In the genomic region with DNA sequence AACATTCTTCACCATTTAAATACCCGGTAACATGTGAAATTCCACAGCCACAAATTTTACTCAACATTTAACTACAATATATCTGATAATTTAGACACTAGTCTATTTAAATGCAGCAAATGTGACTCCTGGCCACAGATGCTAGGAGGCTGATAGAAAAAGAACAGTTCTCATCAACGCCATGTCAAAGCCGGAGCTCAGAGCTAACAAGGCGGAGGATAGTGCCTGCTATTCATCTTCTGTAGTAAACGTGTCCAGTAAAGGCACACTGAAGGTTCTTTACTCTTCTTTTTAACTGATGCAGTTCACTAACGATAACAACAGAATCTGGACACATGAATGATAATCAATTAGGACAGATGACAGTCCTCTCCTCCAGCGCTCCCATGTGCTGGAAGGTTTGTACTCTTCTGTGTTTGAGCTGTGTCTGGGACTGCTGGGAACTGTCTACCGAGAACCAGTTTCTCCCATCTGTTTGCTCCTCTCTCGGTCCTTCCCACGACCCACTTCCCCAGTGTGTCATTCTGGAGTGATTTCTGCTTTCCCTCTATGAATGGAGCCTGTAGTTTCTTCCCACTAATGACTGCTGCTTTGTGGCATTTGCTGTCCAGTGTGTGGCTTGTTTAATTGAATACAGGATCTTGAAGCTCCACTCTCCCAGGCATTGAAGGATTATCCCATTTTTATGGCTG, we compare ENCODE assay signal across 17 mouse cellular contexts. TPM values are rescaled to one million over a fixed set of nuclear protein-coding genes. Genes with fewer than 3 reads are reported as not detected.
DNase-seq lines count a peak whose midpoint lies in the region; ATAC-seq lines count a peak whose summit lies in the region.
"Had no signal": no experiment of that assay in that cellular context is flagged by ENCODE, and none has a peak within 500 bp of the region (broad histone marks: within the 10 kb centered on the region; RNA-seq: fewer than 3 reads in every experiment).

No protein-coding gene starts in this region.

- WGBS in forebrain, embryonic 15.5 days, result 44% methylated on average over 10 of the region's 10 CpGs
- 45% methylated on average over 10 of the region's 10 CpGs for WGBS in forebrain, embryonic 13.5 days
- WGBS in midbrain, embryonic 13.5 days, result 66% methylated on average over 10 of the region's 10 CpGs
- WGBS in midbrain, embryonic 15.5 days, result 59% methylated on average over 10 of the region's 10 CpGs
- 51% methylated on average over 10 of the region's 10 CpGs for WGBS in hindbrain, embryonic 16.5 days
- WGBS in stomach, embryonic 15.5 days, result 32% methylated on average over 10 of the region's 10 CpGs

- H3K27me3 ChIP-seq in forebrain, embryonic 15.5 days, result no peaks in the 10 kb centered on the region
- no peaks in the 10 kb centered on the region for H3K27me3 ChIP-seq in forebrain, embryonic 13.5 days
- H3K27me3 ChIP-seq in midbrain, embryonic 13.5 days, result no peaks in the 10 kb centered on the region
- no peaks in the 10 kb centered on the region for H3K27me3 ChIP-seq in midbrain, embryonic 15.5 days (replicated peaks)
- no peaks in the 10 kb centered on the region for H3K27me3 ChIP-seq in hindbrain, embryonic 16.5 days (replicated peaks; ENCODE audit: control insufficient read depth, insufficient read depth, low read length)
- H3K27me3 ChIP-seq in stomach, embryonic 15.5 days (replicated peaks), result no peaks in the 10 kb centered on the region

- no peak for DNase-seq in thymus, postnatal 25 days
- DNase-seq in urinary bladder, postnatal 4 days (ENCODE audit: low spot score in 2 of 2), result no peak
- DNase-seq: adrenal gland, adult 2 months; cerebellum, adult 9-10 months; gastrocnemius, adult 2 months; heart, postnatal 10 days; kidney, adult 2 months; lung, postnatal 14 days; right cerebral cortex, postnatal 4 days had no signal

- peak overlapping the region; percentile 11; the same call in 1 of the 2 replicates for H3K27ac ChIP-seq in forebrain, embryonic 15.5 days (replicated peaks)
- H3K27ac ChIP-seq in forebrain, embryonic 13.5 days, result no peak overlapping the region; the same call in 1 of the 2 replicates
- H3K27ac ChIP-seq in midbrain, embryonic 13.5 days, result no peak overlapping the region; the same call in 1 of the 2 replicates
- H3K27ac ChIP-seq in midbrain, embryonic 15.5 days, result no peak overlapping the region
- H3K27ac ChIP-seq in hindbrain, embryonic 16.5 days (ENCODE audit: low read depth, low read length), result no peak overlapping the region
- 0 out of 2 replicates have a peak overlapping the region, but pooled peaks have one; percentile 3 for H3K27ac ChIP-seq in stomach, embryonic 15.5 days
- H3K27ac ChIP-seq: gastrocnemius, adult 2 months; liver, embryonic 14.5 days had no signal

- peaks cover 13% of the 10 kb centered on the region; the same call in 1 of the 2 replicates for H3K4me1 ChIP-seq in forebrain, embryonic 15.5 days
- peaks cover 14% of the 10 kb centered on the region for H3K4me1 ChIP-seq in forebrain, embryonic 13.5 days
- peaks cover 9% of the 10 kb centered on the region for H3K4me1 ChIP-seq in midbrain, embryonic 13.5 days (replicated peaks)
- H3K4me1 ChIP-seq in midbrain, embryonic 15.5 days, result no peaks in the 10 kb centered on the region
- H3K4me1 ChIP-seq in hindbrain, embryonic 16.5 days (ENCODE audit: control insufficient read depth, insufficient read depth, low read depth, low read length), result no peaks in the 10 kb centered on the region
- H3K4me1 ChIP-seq in stomach, embryonic 15.5 days, result peaks cover 4% of the 10 kb centered on the region; the same call in 1 of the 2 replicates

- H3K9ac ChIP-seq in forebrain, embryonic 15.5 days (replicated peaks), result no peak overlapping the region
- no peak overlapping the region for H3K9ac ChIP-seq in forebrain, embryonic 13.5 days
- H3K9ac ChIP-seq in midbrain, embryonic 13.5 days (replicated peaks), result no peak overlapping the region
- H3K9ac ChIP-seq in midbrain, embryonic 15.5 days, result no peak overlapping the region
- H3K9ac ChIP-seq in hindbrain, embryonic 16.5 days (ENCODE audit: low read depth, low read length), result no peak overlapping the region
- H3K9ac ChIP-seq in stomach, embryonic 15.5 days, result no peak overlapping the region
- H3K9ac ChIP-seq: liver, embryonic 14.5 days had no signal

- no peak overlapping the region for H3K4me3 ChIP-seq in forebrain, embryonic 15.5 days
- H3K4me3 ChIP-seq in forebrain, embryonic 13.5 days, result no peak overlapping the region
- H3K4me3 ChIP-seq in midbrain, embryonic 13.5 days (replicated peaks), result no peak overlapping the region
- H3K4me3 ChIP-seq in midbrain, embryonic 15.5 days, result no peak overlapping the region
- no peak overlapping the region for H3K4me3 ChIP-seq in hindbrain, embryonic 16.5 days (ENCODE audit: low read length)
- H3K4me3 ChIP-seq in stomach, embryonic 15.5 days (replicated peaks), result no peak overlapping the region
- H3K4me3 ChIP-seq: erythroblast, embryonic 14.5 days; gastrocnemius, adult 2 months had no signal

- H3K9me3 ChIP-seq in forebrain, embryonic 15.5 days, result no peaks in the 10 kb centered on the region
- no peaks in the 10 kb centered on the region for H3K9me3 ChIP-seq in forebrain, embryonic 13.5 days (replicated peaks)
- no peaks in the 10 kb centered on the region for H3K9me3 ChIP-seq in midbrain, embryonic 13.5 days
- no peaks in the 10 kb centered on the region for H3K9me3 ChIP-seq in midbrain, embryonic 15.5 days
- no peaks in the 10 kb centered on the region for H3K9me3 ChIP-seq in hindbrain, embryonic 16.5 days (ENCODE audit: control insufficient read depth, low read length)
- H3K9me3 ChIP-seq in stomach, embryonic 15.5 days, result no peaks in the 10 kb centered on the region

- H3K36me3 ChIP-seq in forebrain, embryonic 15.5 days, result no peaks in the 10 kb centered on the region
- H3K36me3 ChIP-seq in forebrain, embryonic 13.5 days (ENCODE audit: poor library complexity, severe bottlenecking), result 0 out of 2 replicates have a peak, but pooled peaks cover 2% of the 10 kb centered on the region
- H3K36me3 ChIP-seq in midbrain, embryonic 13.5 days, result no peaks in the 10 kb centered on the region
- no peaks in the 10 kb centered on the region for H3K36me3 ChIP-seq in midbrain, embryonic 15.5 days (replicated peaks)
- no peaks in the 10 kb centered on the region for H3K36me3 ChIP-seq in hindbrain, embryonic 16.5 days (ENCODE audit: control insufficient read depth, insufficient read depth, low read length)
- H3K36me3 ChIP-seq in stomach, embryonic 15.5 days, result no peaks in the 10 kb centered on the region

- ATAC-seq in forebrain, embryonic 15.5 days (replicated peaks), result peak; percentile 44; the same call in 1 of the 2 replicates
- ATAC-seq in forebrain, embryonic 13.5 days, result no peak
- ATAC-seq in midbrain, embryonic 13.5 days, result 0 out of 2 replicates have a peak, but pooled peaks have one; percentile 31
- ATAC-seq in midbrain, embryonic 15.5 days (replicated peaks), result no peak
- ATAC-seq in hindbrain, embryonic 16.5 days, result peak; percentile 66
- ATAC-seq in stomach, embryonic 15.5 days (ENCODE audit: insufficient read depth, low FRiP score, low read depth), result no peak

- no peak overlapping the region for H3K4me2 ChIP-seq in forebrain, embryonic 15.5 days (replicated peaks)
- no peak overlapping the region for H3K4me2 ChIP-seq in forebrain, embryonic 13.5 days
- no peak overlapping the region for H3K4me2 ChIP-seq in midbrain, embryonic 13.5 days (replicated peaks)
- H3K4me2 ChIP-seq in midbrain, embryonic 15.5 days, result no peak overlapping the region
- no peak overlapping the region for H3K4me2 ChIP-seq in hindbrain, embryonic 16.5 days (ENCODE audit: low read length)
- no peak overlapping the region for H3K4me2 ChIP-seq in stomach, embryonic 15.5 days

RNA-seq across cellular contexts. Expression of gene Hs2st1, which starts 50.3 kb away (rescaled TPM):
- 19.7 and 21.5 TPM in 2 replicates for polyA plus RNA-seq in forebrain, embryonic 15.5 days (2015; fragmentation: Nextera tagmentation; extraction: Ambion mirVana)
- polyA plus RNA-seq in forebrain, embryonic 13.5 days (2015; fragmentation: Nextera tagmentation; extraction: Ambion mirVana), result 23.3 and 26.2 TPM in 2 replicates
- polyA plus RNA-seq in midbrain, embryonic 13.5 days (2015; fragmentation: Nextera tagmentation; extraction: Ambion mirVana), result 13.9 and 17.4 TPM in 2 replicates
- polyA plus RNA-seq in midbrain, embryonic 15.5 days (2015; fragmentation: Nextera tagmentation; extraction: Ambion mirVana), result 15.6 and 17.1 TPM in 2 replicates
- 12.1 and 12.3 TPM in 2 replicates for polyA plus RNA-seq in hindbrain, embryonic 16.5 days (2015; fragmentation: Nextera tagmentation; extraction: Ambion mirVana)
- 12.8 and 13.9 TPM in 2 replicates for polyA plus RNA-seq in stomach, embryonic 15.5 days (2015; fragmentation: Nextera tagmentation; extraction: Ambion mirVana)

RNA-seq across cellular contexts. Expression of gene Selenof, which starts 50.4 kb away (rescaled TPM):
- 528 and 529 TPM in 2 replicates for polyA plus RNA-seq in forebrain, embryonic 15.5 days (2015; fragmentation: Nextera tagmentation; extraction: Ambion mirVana)
- 560 and 579 TPM in 2 replicates for polyA plus RNA-seq in forebrain, embryonic 13.5 days (2015; fragmentation: Nextera tagmentation; extraction: Ambion mirVana)
- polyA plus RNA-seq in midbrain, embryonic 13.5 days (2015; fragmentation: Nextera tagmentation; extraction: Ambion mirVana), result 518 and 526 TPM in 2 replicates
- polyA plus RNA-seq in midbrain, embryonic 15.5 days (2015; fragmentation: Nextera tagmentation; extraction: Ambion mirVana), result 501 and 507 TPM in 2 replicates
- polyA plus RNA-seq in hindbrain, embryonic 16.5 days (2015; fragmentation: Nextera tagmentation; extraction: Ambion mirVana), result 574 and 619 TPM in 2 replicates
- 640 and 675 TPM in 2 replicates for polyA plus RNA-seq in stomach, embryonic 15.5 days (2015; fragmentation: Nextera tagmentation; extraction: Ambion mirVana)

Comparison
In these comparisons a context has a peak if more than half of its experiments do, and no peak if none do; other contexts are left out.
1. ATAC-seq: peak in forebrain, embryonic 15.5 days (single experiment), midbrain, embryonic 13.5 days (single experiment) and hindbrain, embryonic 16.5 days (single experiment); none in forebrain, embryonic 13.5 days (single experiment), midbrain, embryonic 15.5 days (single experiment) and stomach, embryonic 15.5 days (single experiment).
2. H3K27ac ChIP-seq: peak in forebrain, embryonic 15.5 days (single experiment) and stomach, embryonic 15.5 days (single experiment); none in forebrain, embryonic 13.5 days (single experiment), midbrain, embryonic 13.5 days (single experiment), midbrain, embryonic 15.5 days (single experiment) and hindbrain, embryonic 16.5 days (single experiment).